Mouse (Mus musculus): ENCODE results near the gene Slc1a7. TPM values are rescaled to one million over a fixed set of nuclear protein-coding genes. Genes with fewer than 3 reads are reported as not detected.
A peak's percentile ranks its signal among the peaks of the same experiment; 100 is the strongest.

The Slc1a7 gene
- total RNA-seq, 2 experiments from 2014 or later: 0.14 TPM; not detected in 1

GRCm38 (mm10) chr4:108045136-108046107 is 77.3 kb downstream of the Slc1a7 start:
- DNase-seq (ENCODE audit: low spot score): no peak

GRCm38 (mm10) chr4:108046136-108046535 is 78.0 kb downstream of the Slc1a7 start:
- no peak for DNase-seq (ENCODE audit: low spot score)

- DNase-seq (ENCODE audit: low spot score): peak; percentile 43
Measured at GRCm38 (mm10) chr4:108051687-108052274, 83.6 kb downstream of the Slc1a7 start.

GRCm38 (mm10) chr4:108052673-108053072 is 84.5 kb downstream of the Slc1a7 start:
- DNase-seq (ENCODE audit: low spot score): no peak

GRCm38 (mm10) chr4:108055873-108056272 is 87.7 kb downstream of the Slc1a7 start:
- no peak for DNase-seq (ENCODE audit: low spot score)

GRCm38 (mm10) chr4:108057247-108057646 is 89.1 kb downstream of the Slc1a7 start:
- no peak for DNase-seq (ENCODE audit: low spot score)

GRCm38 (mm10) chr4:108058166-108058565 is 90.0 kb downstream of the Slc1a7 start:
- no peak for DNase-seq (ENCODE audit: low spot score)

- DNase-seq (ENCODE audit: low spot score): no peak
Measured at GRCm38 (mm10) chr4:108059601-108060379, 91.7 kb downstream of the Slc1a7 start.

GRCm38 (mm10) chr4:108060774-108061173 is 92.6 kb downstream of the Slc1a7 start:
- DNase-seq (ENCODE audit: low spot score): no peak

GRCm38 (mm10) chr4:108062524-108062923 is 94.4 kb downstream of the Slc1a7 start:
- DNase-seq (ENCODE audit: low spot score): no peak

Other genes with a start within 250 kb of the Slc1a7 start
- under 1 TPM; 0.05 to 0.07 TPM for gene Lrp8, start 166.1 kb upstream of the Slc1a7 start, total RNA-seq (2021)
- gene Magoh, start 88.6 kb upstream of the Slc1a7 start, total RNA-seq (2021): 10 to 100 TPM; 25.6 to 32.3 TPM
- gene 0610037L13Rik, start 78.5 kb upstream of the Slc1a7 start, total RNA-seq (2021): 10 to 100 TPM; 40.5 to 53.7 TPM
- 10 to 100 TPM; 64.3 to 67.2 TPM for gene Cpt2, start 44.7 kb upstream of the Slc1a7 start, total RNA-seq (2021)
- 1 to 10 TPM; 8.0 to 9.5 TPM for gene Podn, start 128.1 kb downstream of the Slc1a7 start, total RNA-seq (2021)
- gene Scp2, start 176.7 kb downstream of the Slc1a7 start, total RNA-seq (2021): 100 to 1,000 TPM; 142 to 147 TPM
- 1 to 10 TPM; 7.4 to 9.1 TPM for gene Echdc2, start 197.1 kb downstream of the Slc1a7 start, total RNA-seq (2021)
- gene Zyg11a, start 249.7 kb downstream of the Slc1a7 start, total RNA-seq (2021): 1 to 10 TPM in 1 of 2 experiments, under 1 TPM in 1; 0.87 to 1.2 TPM